Mouse (Mus musculus) limb, embryonic 15.5 days (tissue): ENCODE results near the gene Homez. TPM values are rescaled to one million over a fixed set of nuclear protein-coding genes. Genes with fewer than 3 reads are reported as not detected.

ENCODE experiments used
- ATAC-seq: fragments of 200-750 bp; cut with Nextera tagmentation; 2 replicates; pipeline ENCODE4 v1.8.0; 2017; ENCODE audit warnings: low read depth, moderate TSS enrichment; ENCODE audit not compliant: insufficient number of reproducible peaks, low FRiP score, low TSS enrichment
- H3K27ac ChIP-seq: fragments of 300-500 bp; sonication (generic); 2 replicates; pipeline ENCODE4 v1.5.1; 2015; ENCODE audit warnings: moderate library complexity, mild to moderate bottlenecking, inconsistent platforms
- H3K27me3 ChIP-seq: fragments of 300-500 bp; sonication (generic); 2 replicates; pipeline ENCODE4 v1.6.1; 2015; ENCODE audit warnings: inconsistent platforms
- H3K36me3 ChIP-seq: fragments of 300-500 bp; sonication (generic); 2 replicates; pipeline ENCODE4 v1.6.1; 2015; ENCODE audit warnings: inconsistent platforms
- H3K4me1 ChIP-seq: fragments of 300-500 bp; sonication (generic); 2 replicates; pipeline ENCODE4 v1.6.1; 2015; ENCODE audit warnings: inconsistent platforms
- H3K4me2 ChIP-seq: fragments of 300-500 bp; sonication (generic); 2 replicates; pipeline ENCODE4 v1.6.1; 2015; ENCODE audit warnings: mild to moderate bottlenecking, inconsistent platforms
- H3K4me3 ChIP-seq: fragments of 300-500 bp; sonication (generic); 2 replicates; pipeline ENCODE4 v1.5.1; 2015; ENCODE audit warnings: mild to moderate bottlenecking, inconsistent platforms
- H3K9ac ChIP-seq: fragments of 300-500 bp; sonication (generic); 2 replicates; pipeline ENCODE4 v1.6.1; 2015; ENCODE audit warnings: inconsistent platforms
- H3K9me3 ChIP-seq: fragments of 300-500 bp; sonication (generic); 2 replicates; pipeline ENCODE4 v1.6.1; 2016; ENCODE audit warnings: inconsistent platforms
- whole genome bisulfite sequencing: fragments of 180-500 bp; shearing (Covaris S2); methylation state at CpG from one replicate; pipeline ENCODE4 v1.1.7; 2015; 5-methylcytosine and 5-hydroxymethylcytosine counted together
- polyA plus RNA-seq: library from polyadenylated mRNA; unstranded; fragments of >200 nt; fragmentation: Nextera tagmentation; extraction: Ambion mirVana; gene quantifications from 2 replicates; pipeline ENCODE4 v1.2.1, GENCODE M21; 2015

Homez gene
- polyA plus RNA-seq, 1 experiment from 2014 or later = 8.3 TPM

DNA sequence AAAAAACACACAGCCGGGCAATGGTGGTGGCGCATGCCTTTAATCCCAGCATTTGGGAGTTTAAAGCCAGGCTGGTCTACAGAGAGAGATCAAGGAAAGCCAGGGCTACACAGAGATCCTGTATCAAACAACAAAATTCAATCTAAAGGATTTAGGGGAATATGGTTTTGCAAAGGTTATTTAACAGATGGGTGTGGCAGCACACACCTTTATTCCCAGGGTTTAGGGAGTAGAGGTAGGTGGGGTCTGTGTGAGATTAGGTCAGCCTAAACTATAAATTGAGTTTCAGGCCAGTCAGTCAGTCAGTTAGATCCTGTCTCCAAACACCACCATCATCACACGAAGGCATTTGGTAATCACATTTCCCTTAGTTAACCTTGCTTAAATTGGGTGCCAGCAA is 21.4 kb upstream of the Homez start, which contains the start of gene Pabpn1:
Gene Pabpn1 (plus strand): TSS at position 301 of the 400 bp plus-strand sequence.
- Histone ChIP-seq H3K4me2 (peak within 1 kb of the TSS; percentile 46), H3K4me3 (peak within 1 kb of the TSS; percentile 92), H3K4me1 (peaks cover 19% of the 10 kb centered on the region), H3K27ac (peak within 1 kb of the TSS; percentile 84), H3K9ac (0 out of 2 replicates have a peak within 1 kb of the TSS, but pooled peaks have one; percentile 0), H3K27me3 (no peaks in the 10 kb centered on the region), H3K9me3 (no peaks in the 10 kb centered on the region), H3K36me3 (peaks cover 20% of the 10 kb centered on the region)
- 92% methylated on average over 3 of the region's 3 CpGs for WGBS
- no peak for ATAC-seq

DNA sequence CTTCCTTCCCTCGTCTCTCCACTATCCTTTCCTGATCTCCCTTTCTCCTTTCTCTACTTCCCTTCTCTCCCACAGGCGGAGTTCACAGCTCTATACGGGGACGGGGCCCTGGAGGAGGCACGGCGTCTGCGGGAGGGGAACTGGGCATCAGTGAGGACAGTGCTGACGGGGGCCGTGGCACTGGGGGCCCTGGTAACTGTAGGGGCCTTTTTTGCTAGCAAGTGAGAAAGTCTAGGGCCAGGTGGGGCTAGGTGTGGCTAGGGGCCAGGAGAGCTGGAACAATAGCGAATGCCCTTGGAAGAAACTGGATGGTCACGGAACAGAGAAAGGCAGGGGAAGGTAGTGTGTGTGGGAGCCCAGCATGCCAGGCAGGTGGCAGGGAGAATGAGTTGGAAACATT is 14.5 kb upstream of the Homez start:
- no peak for ATAC-seq
- no peaks in the 10 kb centered on the region for H3K9me3 ChIP-seq
- H3K4me3 ChIP-seq = no peak overlapping the region
- H3K27ac ChIP-seq = no peak overlapping the region
- H3K4me1 ChIP-seq = peaks cover 26% of the 10 kb centered on the region
- H3K36me3 ChIP-seq = peaks cover 19% of the 10 kb centered on the region
- 88% methylated on average over 11 of the region's 11 CpGs for WGBS
- no peak overlapping the region for H3K9ac ChIP-seq
- H3K4me2 ChIP-seq = no peak overlapping the region
- no peaks in the 10 kb centered on the region for H3K27me3 ChIP-seq

DNA sequence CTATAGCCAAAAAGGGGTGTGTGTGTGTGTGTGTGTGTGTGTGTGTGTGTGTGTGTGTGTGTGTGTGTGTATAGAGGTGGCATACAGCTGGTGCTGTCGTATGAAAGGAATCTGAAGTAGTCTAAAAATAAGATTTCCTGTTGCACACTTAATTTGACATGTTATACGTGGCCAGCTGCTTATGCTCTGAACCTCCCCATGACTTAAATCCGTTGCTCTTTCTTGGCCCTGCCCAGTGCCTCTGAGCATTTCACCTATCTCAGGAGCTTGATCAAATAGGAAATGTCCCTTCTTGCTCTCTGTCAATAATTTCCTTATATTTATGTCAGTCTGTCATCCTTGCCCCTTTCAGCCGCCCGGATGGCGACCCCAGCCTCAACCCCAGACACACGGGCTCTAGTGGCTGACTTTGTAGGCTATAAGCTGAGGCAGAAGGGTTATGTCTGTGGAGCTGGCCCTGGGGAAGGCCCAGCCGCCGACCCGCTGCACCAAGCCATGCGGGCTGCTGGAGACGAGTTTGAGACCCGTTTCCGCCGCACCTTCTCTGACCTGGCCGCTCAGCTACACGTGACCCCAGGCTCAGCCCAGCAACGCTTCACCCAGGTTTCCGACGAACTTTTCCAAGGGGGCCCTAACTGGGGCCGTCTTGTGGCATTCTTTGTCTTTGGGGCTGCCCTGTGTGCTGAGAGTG is 13.4 kb upstream of the Homez start:
- peak overlapping the region; percentile 67 for H3K4me3 ChIP-seq
- peak overlapping the region; percentile 94 for H3K27ac ChIP-seq
- WGBS = 23% methylated on average over 21 of the region's 21 CpGs
- peak overlapping the region; percentile 70 for H3K4me2 ChIP-seq
- H3K27me3 ChIP-seq = no peaks in the 10 kb centered on the region
- peaks cover 26% of the 10 kb centered on the region for H3K4me1 ChIP-seq
- no peaks in the 10 kb centered on the region for H3K9me3 ChIP-seq
- H3K9ac ChIP-seq = peak overlapping the region; percentile 77
- 0 out of 2 replicates have a peak, but pooled peaks have one; percentile 1 for ATAC-seq
- peaks cover 19% of the 10 kb centered on the region for H3K36me3 ChIP-seq

DNA sequence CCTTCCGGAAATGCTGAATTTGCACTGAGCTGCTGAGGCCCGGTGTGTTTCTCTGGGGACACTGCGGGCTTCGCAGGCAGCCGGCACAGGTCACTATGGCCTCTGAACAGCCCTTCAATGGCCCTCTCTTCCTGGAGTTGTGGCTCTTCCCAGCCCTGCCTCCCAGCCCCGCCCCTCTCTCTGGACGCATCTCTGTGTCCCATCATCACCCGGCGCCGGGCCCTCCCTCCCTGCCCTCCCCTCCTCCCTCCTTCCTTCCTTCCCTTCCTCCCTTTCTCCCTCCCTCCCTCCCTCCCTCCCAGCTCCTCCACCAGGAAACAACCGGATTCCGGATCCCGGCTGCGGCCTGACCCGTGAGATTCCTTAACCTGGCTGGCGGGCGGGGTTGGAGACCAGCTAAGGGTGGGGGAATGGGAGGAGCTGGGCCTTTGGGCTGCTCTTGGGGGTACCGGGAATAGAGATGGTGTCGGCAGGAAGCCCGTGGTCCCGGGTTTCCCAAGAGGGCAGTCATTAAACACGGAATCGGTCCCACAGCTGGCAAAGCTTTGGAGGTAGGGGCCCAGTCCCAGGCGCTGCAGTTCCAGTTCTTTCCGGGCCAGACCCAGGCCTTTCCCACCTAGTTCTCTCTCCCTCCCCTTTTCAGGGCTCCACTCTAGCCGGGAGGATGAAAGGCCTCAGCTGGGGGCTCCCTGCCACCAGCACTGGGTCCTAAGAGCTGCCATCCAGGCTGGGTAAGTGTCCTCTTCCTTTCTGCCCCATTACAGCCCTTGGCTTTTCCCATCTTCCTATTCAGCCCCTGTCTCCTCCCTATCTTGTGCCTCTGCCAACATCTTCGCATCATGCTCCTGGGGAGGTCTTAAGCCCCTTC is 12.6 kb upstream of the Homez start, which contains the start of the genes Bcl2l2 and Gm20521:
Gene Bcl2l2 (plus strand): TSS at position 224 of the 868 bp plus-strand sequence.
Gene Gm20521 (plus strand): TSS at position 288 of the 868 bp plus-strand sequence.
- Histone ChIP-seq H3K36me3 (peaks cover 19% of the 10 kb centered on the region), H3K9me3 (no peaks in the 10 kb centered on the region), H3K4me3 (peak within 1 kb of the TSS; percentile 67), H3K9ac (peak within 1 kb of the TSS; percentile 77), H3K27me3 (peaks cover 7% of the 10 kb centered on the region), H3K4me2 (peak within 1 kb of the TSS; percentile 70), H3K27ac (peak within 1 kb of the TSS; percentile 94), H3K4me1 (peaks cover 26% of the 10 kb centered on the region)
- ATAC-seq = peak; percentile 86
- WGBS = under 1% methylated on average over 27 of the region's 27 CpGs

DNA sequence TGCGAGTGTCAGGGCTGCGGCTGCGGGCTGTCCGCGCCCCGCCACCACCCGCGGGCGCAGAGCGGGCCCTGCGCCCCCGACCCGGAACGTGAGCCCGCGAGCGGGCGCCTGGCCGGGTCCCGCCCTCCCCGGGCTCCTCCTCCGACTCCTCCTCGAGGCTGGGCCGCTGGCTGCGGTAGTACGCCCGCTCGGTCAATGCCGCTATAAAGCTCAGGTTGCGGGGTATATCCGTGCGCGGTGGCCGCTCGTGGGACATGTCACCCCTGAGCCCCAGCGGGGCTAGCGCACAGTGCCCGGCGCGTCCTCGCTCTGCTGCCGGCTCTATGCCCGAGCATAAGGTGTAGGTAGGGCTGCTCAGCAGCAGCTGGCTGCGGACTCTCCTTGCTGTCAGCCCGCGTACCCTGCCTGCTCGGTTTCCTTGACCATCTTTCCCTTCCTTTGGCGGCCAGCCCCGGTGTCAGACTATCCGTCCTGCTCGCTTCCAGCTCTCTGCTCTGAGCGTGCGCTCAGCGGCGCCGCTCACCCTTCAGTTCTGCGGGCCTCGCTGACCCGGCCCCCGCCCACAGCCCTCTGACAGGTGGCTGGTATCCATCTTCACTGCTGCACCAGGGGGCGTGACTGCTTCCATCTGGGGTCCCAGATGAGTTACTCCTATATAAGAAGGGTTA is 6.4 kb upstream of the Homez start, which contains the start of gene Ppp1r3e:
Gene Ppp1r3e (minus strand): TSS at position 503 of the 668 bp plus-strand sequence.
- Histone ChIP-seq H3K4me2 (peak within 1 kb of the TSS; percentile 99), H3K9ac (peak within 1 kb of the TSS; percentile 77), H3K4me1 (peaks cover 14% of the 10 kb centered on the region), H3K27ac (peak within 1 kb of the TSS; percentile 81), H3K9me3 (no peaks in the 10 kb centered on the region), H3K36me3 (no peaks in the 10 kb centered on the region), H3K4me3 (peak within 1 kb of the TSS; percentile 75), H3K27me3 (peaks cover 28% of the 10 kb centered on the region)
- WGBS = under 1% methylated on average over 59 of the region's 61 CpGs
- peak; percentile 79 for ATAC-seq

DNA sequence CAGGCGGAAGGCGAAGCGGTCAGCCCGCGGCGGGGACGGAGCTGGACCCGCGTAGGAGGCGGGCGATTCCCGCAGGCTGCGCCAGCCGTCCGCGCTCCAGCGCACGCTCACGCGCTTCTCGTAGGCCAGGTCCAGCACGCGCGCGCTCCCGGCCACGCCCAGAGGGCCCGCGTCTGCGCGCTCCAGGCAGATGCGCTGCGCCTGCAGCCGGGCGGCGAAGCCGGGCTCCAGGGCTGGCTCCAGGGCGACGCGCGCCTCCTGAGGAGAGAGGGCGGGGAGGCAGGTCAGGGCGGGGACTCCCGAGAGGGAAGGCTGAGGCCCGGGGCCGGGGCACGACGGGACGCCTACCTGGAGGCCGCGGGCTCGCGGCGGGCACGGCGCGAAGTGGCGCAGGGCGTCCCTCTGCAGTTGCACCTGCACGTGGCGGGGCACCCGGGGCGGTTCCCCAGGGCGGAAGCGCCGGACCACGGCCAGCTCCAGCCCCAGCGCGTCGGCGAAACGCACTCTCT is 5.8 kb upstream of the Homez start:
- Histone ChIP-seq H3K4me3 (peak overlapping the region; percentile 75), H3K27ac (peak overlapping the region; percentile 81), H3K9me3 (no peaks in the 10 kb centered on the region), H3K4me2 (peak overlapping the region; percentile 99), H3K9ac (peak overlapping the region; percentile 77), H3K4me1 (peaks cover 14% of the 10 kb centered on the region), H3K36me3 (no peaks in the 10 kb centered on the region), H3K27me3 (peaks cover 28% of the 10 kb centered on the region)
- 0% methylated on average over 72 of the region's 72 CpGs for WGBS
- ATAC-seq = peak; percentile 77

DNA sequence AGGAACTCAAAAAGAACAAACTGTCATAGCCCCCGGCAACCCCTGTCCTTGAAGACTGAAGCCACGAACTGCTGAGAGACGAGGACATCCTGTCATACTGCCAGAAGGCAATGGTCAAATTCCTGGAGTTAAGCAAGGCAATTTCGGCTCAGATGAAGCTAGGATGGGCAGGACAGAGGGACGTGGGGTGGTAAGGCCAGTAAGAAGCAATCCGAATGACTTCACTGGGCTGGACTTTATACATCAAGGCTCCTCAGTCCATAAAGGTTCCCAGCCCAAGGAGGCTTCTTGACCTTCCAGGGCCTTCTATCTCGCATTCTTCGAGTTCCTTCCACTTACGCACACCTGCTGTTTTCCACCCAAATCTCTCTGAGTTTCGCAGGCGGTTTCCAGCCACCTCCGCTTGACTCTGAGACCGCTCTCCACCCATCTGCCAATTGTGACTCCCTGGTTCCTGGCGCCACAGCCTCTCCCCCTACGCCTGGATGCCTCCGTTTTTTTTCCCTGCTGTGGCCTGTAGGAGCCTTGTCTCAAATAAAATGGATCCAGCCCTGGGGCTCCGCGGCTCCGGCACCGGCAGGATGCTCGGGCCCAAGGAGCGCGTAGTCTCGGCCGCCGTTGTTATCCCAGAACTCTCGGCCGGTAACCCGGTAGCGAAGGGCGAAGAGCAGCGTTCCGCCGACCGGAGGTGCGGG is 5.2 kb upstream of the Homez start:
- peaks cover 14% of the 10 kb centered on the region for H3K4me1 ChIP-seq
- no peaks in the 10 kb centered on the region for H3K36me3 ChIP-seq
- H3K27me3 ChIP-seq = peaks cover 28% of the 10 kb centered on the region
- peak; percentile 7; the same call in 1 of the 2 replicates for ATAC-seq
- H3K9ac ChIP-seq = peak overlapping the region; percentile 77
- peak overlapping the region; percentile 99 for H3K4me2 ChIP-seq
- no peaks in the 10 kb centered on the region for H3K9me3 ChIP-seq
- WGBS = 2% methylated on average over 36 of the region's 36 CpGs
- peak overlapping the region; percentile 75 for H3K4me3 ChIP-seq
- H3K27ac ChIP-seq = peak overlapping the region; percentile 81

DNA sequence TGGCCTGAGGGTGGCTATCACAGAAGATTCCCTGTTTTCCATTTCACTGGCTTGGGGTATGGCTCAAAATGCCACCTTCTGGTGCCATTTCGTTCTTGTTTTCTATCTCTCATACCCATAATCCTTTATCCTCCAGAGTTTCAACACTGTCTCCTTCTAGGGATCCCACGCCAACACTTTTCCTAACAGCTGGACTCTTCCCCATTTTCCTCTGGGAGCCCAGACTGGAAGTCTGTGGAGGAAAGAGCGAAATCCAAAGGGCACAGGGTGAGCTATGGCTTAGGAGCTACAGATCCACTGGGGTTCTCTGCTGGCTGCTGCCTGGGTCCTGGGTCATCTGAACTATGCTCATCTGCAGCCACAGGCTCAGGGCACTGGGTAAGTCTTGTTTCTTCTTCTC is 3.4 kb upstream of the Homez start:
- Histone ChIP-seq H3K27me3 (peaks cover 28% of the 10 kb centered on the region), H3K4me2 (no peak overlapping the region), H3K4me3 (no peak overlapping the region), H3K9ac (no peak overlapping the region), H3K9me3 (no peaks in the 10 kb centered on the region), H3K36me3 (no peaks in the 10 kb centered on the region), H3K4me1 (peaks cover 14% of the 10 kb centered on the region), H3K27ac (no peak overlapping the region)
- WGBS = 85% methylated on average over 3 of the region's 3 CpGs
- ATAC-seq = no peak

DNA sequence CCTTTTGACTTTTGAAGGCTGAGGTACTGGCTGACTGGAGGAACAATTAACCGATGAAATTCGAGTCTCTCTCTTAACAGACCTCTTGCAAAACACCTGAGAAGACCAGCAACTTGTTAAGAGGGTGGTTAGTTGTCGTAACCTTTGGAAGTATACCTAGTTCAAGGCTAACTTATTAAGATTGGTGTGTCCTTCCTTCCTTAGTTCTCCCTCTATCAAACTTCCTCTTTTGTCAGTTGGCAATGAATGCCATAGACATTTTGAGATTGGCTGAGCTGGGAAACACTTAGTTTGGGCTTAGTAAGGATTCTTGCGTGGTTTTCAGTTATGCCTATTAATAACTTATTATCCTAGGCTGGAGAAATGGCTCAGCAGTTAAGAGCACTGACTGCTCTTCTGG is 2.7 kb downstream of the Homez start:
- 74% methylated on average over 4 of the region's 4 CpGs for WGBS
- Histone ChIP-seq H3K4me2 (no peak overlapping the region), H3K27ac (no peak overlapping the region)

DNA sequence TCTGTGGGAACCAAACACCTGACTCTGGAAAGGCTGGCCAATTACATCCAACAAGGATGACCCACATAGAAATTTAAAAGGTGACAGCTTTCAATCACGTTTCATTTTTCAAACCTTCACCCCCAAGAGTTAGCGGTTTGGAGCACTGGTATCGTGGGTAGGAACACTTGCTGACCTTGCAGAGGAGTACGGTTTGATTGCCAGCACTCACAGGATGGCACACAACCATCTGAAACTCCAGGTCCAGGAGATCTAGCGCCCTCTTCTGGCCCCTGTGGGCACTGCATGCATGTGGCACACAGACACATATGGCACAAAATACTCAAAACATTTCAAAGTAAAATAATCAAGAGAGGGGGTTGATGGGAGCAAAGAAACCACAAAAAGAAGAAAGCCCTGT is 3.8 kb downstream of the Homez start:
- ATAC-seq = no peak
- no peak overlapping the region for H3K4me2 ChIP-seq
- H3K4me3 ChIP-seq = no peak overlapping the region
- H3K9ac ChIP-seq = no peak overlapping the region
- H3K27ac ChIP-seq = no peak overlapping the region
- no peaks in the 10 kb centered on the region for H3K9me3 ChIP-seq
- 59% methylated on average over 5 of the region's 5 CpGs for WGBS
- H3K27me3 ChIP-seq = no peaks in the 10 kb centered on the region
- no peaks in the 10 kb centered on the region for H3K36me3 ChIP-seq
- peaks cover 8% of the 10 kb centered on the region; the same call in 1 of the 2 replicates for H3K4me1 ChIP-seq

More for the DNA sequence above, 2.7 kb downstream of the Homez start:
- Histone ChIP-seq H3K27me3 (no peaks in the 10 kb centered on the region), H3K36me3 (no peaks in the 10 kb centered on the region), H3K4me3 (no peak overlapping the region), H3K4me1 (peaks cover 8% of the 10 kb centered on the region; the same call in 1 of the 2 replicates), H3K9ac (no peak overlapping the region), H3K9me3 (no peaks in the 10 kb centered on the region)
- ATAC-seq = no peak

DNA sequence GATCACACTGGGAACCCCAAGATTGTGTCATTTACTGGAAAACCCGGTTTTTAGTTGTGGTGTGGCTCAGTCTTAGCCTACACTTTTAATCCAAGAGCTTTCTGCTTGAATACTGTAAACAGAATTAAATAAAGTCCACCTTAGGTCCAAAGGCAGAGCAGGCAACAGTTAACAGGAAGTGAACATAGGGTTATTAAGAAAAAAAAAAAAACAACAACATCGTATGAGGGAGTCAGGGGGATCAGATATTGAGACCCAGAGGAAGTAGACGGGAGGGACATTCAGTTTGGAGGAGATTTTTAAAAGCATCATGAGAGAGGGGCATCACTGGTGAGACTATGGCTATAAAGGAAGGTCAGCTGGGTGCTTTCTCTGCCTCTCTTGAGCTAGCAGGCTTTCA is 4.5 kb downstream of the Homez start:
- Histone ChIP-seq H3K27me3 (no peaks in the 10 kb centered on the region), H3K4me1 (peaks cover 8% of the 10 kb centered on the region; the same call in 1 of the 2 replicates), H3K9ac (no peak overlapping the region), H3K27ac (no peak overlapping the region), H3K9me3 (no peaks in the 10 kb centered on the region), H3K4me2 (no peak overlapping the region), H3K36me3 (no peaks in the 10 kb centered on the region), H3K4me3 (no peak overlapping the region)
- ATAC-seq = no peak
- WGBS = 49% methylated on average over 3 of the region's 3 CpGs
